Comparison of ENCODE assay signal across 37 mouse cellular contexts in genomic region chr9:119258128-119258527, GRCm38 (mm10). TPM values are rescaled to one million over a fixed set of nuclear protein-coding genes. Genes with fewer than 3 reads are reported as not detected.
"Had no signal": no experiment of that assay in that cellular context is flagged by ENCODE, and none has a peak within 500 bp of the region (broad histone marks: within the 10 kb centered on the region; RNA-seq: fewer than 3 reads in every experiment).

No protein-coding gene starts in this region.

- H3K27me3 ChIP-seq: heart, embryonic 12.5 days; hindbrain, embryonic 13.5 days; hindbrain, embryonic 15.5 days; kidney, embryonic 15.5 days; limb, embryonic 13.5 days; limb, embryonic 15.5 days; liver, embryonic 12.5 days had no signal

- H3K4me1 ChIP-seq: heart, embryonic 12.5 days; hindbrain, embryonic 13.5 days; hindbrain, embryonic 15.5 days; kidney, embryonic 15.5 days; limb, embryonic 13.5 days; limb, embryonic 15.5 days; liver, embryonic 12.5 days had no signal

- H3K4me3 ChIP-seq: heart, adult 2 months; heart, embryonic 12.5 days; hindbrain, embryonic 13.5 days; hindbrain, embryonic 15.5 days; kidney, embryonic 15.5 days; limb, embryonic 13.5 days; limb, embryonic 15.5 days; liver, embryonic 12.5 days had no signal

- DNase-seq: gastrocnemius, postnatal 10 days; gastrocnemius, postnatal 36 days; heart, adult 2 months; heart, postnatal 10 days; kidney, adult 11 months; kidney, adult 2 months; kidney, adult 9 months; kidney, postnatal 14 days; kidney, postnatal 36 days; layer of hippocampus, adult 9-11 months; layer of hippocampus, postnatal 36 days; left cerebral cortex, postnatal 4 days had no signal

- ATAC-seq: hindbrain, postnatal 0 days; liver, embryonic 12.5 days had no signal

- H3K9me3 ChIP-seq: heart, embryonic 12.5 days; hindbrain, embryonic 13.5 days; hindbrain, embryonic 15.5 days; kidney, embryonic 15.5 days; limb, embryonic 13.5 days; limb, embryonic 15.5 days; liver, embryonic 12.5 days had no signal

- H3K9ac ChIP-seq: heart, embryonic 12.5 days; hindbrain, embryonic 13.5 days; hindbrain, embryonic 15.5 days; kidney, embryonic 15.5 days; limb, embryonic 13.5 days; limb, embryonic 15.5 days; liver, embryonic 12.5 days; liver, embryonic 14.5 days had no signal

- H3K27ac ChIP-seq: heart, adult 2 months; hindbrain, embryonic 13.5 days; hindbrain, embryonic 15.5 days; hindbrain, postnatal 0 days; kidney, embryonic 15.5 days; kidney, postnatal 0 days; limb, embryonic 13.5 days; limb, embryonic 15.5 days; liver, embryonic 12.5 days; liver, embryonic 14.5 days had no signal

- H3K4me2 ChIP-seq: heart, embryonic 12.5 days; hindbrain, embryonic 13.5 days; hindbrain, embryonic 15.5 days; kidney, embryonic 15.5 days; limb, embryonic 13.5 days; limb, embryonic 15.5 days; liver, embryonic 12.5 days had no signal

RNA-seq across cellular contexts. Expression of gene Slc22a13, which starts 49.2 kb away (rescaled TPM):
- total RNA-seq: gastrocnemius, adult 18-20 months; gastrocnemius, postnatal 10 days; heart, adult 2 months; heart, postnatal 10 days; heart, postnatal 25 days; hematopoietic stem cell, adult 5-6 weeks; hindbrain, postnatal 0 days; layer of hippocampus, adult 18-20 months; layer of hippocampus, adult 8-10 months; left cerebral cortex, adult 18-20 months; left cerebral cortex, postnatal 10 days; left cerebral cortex, postnatal 25 days; left cerebral cortex, postnatal 4 days; liver, adult 2 months had no signal
- polyA plus RNA-seq: gonadal fat pad, adult 2 months; heart, embryonic 12.5 days; heart, embryonic 14.5 days; heart, embryonic 16.5 days; hindbrain, embryonic 11.5 days; hindbrain, embryonic 13.5 days; hindbrain, embryonic 15.5 days; hindbrain, postnatal 0 days; intestine, embryonic 14.5 days; limb, embryonic 11.5 days; limb, embryonic 13.5 days; limb, embryonic 15.5 days; liver, embryonic 12.5 days had no signal
